Mouse (Mus musculus): Measurements from ENCODE around the gene Grip1.

Grip1 gene

DNA sequence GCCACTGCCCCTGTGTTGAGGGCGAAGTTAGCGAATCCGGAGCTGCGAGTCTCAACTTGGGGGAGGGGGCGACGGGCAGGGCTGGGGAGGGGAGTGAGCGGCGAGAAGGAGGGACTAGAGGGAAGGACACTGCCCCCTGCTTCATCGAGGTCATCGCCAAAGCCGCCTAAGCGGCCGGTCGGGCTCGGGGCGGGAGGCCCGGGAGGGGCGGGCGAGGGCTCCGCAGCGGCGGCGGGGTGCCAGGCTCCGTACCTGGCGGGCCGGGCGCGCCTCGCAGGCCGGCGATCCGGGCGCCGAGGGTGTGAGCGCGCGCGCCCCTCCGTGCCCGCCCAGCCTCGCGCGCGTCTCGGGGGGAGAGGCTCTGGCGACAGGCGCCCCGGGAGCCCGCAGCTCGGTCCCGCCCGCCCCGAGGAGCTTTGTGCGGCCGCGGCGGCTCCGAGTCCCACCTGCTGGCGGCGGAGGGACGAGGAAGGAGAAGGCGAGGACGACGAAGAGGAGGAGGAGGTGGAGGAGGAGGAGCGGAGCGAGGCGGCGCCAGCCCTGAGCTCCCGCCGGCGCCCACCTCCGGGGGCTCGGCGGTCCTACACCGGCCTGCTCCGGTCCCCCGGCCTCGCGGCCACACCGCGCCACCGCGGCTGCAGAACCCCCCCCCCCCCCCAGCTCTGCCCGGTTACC is at the start of gene Grip1:
TSS of gene Grip1 (plus strand) at position 400 of the 675 bp plus-strand sequence.
- peak in 1 of 2 experiments; percentile 15 for DNase-seq (ENCODE audit: low spot score in 2 of 2)

GRCm38 (mm10) chr10:119405103-119405502 is 48.5 kb upstream of the Grip1 start:
- no peak for DNase-seq (ENCODE audit: low spot score in 2 of 2)

DNA sequence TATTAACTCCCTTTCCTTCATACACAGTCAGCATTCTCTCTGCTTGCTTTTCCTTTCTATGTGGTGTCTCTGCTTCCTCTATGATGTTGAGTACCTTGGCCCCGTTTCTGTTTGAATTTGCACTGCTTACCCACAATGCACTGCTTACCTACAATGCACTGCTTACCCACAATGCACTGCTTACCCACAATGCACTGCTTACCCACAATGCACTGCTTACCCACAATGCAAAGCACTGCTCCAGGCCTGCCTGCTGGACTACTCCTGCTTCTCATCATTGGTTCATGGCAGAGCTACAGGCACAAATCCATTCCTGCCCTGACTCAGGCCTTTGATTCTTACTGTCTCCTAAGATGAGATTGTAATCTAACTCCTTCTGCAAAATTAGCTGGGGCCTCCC is 48.0 kb upstream of the Grip1 start:
- no peak for DNase-seq (ENCODE audit: low spot score in 2 of 2)

- no peak for DNase-seq (ENCODE audit: low spot score in 2 of 2)
Observed at GRCm38 (mm10) chr10:119408327-119408726, 45.3 kb upstream of the Grip1 start.

GRCm38 (mm10) chr10:119413238-119413637 is 40.4 kb upstream of the Grip1 start:
- DNase-seq (ENCODE audit: low spot score in 2 of 2): no peak

DNA sequence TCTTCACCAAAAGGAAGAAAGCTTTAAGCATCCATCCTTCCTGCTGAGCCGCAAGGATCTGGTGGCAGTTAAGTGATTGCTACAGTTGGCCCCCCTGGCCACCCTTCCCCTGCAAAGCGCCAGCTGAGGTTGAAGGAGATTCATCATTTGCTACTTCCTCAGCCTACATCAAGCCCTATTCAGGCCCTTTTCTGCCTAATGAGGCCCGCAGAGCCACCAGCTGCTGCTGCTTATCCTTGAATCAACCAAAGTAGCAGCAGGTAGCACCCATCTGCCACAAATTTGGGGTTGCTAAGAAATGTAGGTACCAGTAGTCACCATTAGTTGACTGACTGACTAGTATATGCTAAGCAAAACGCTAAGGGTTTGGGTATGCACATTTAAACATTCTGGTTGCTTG is 38.5 kb upstream of the Grip1 start:
- no peak for DNase-seq (ENCODE audit: low spot score in 2 of 2)

DNA sequence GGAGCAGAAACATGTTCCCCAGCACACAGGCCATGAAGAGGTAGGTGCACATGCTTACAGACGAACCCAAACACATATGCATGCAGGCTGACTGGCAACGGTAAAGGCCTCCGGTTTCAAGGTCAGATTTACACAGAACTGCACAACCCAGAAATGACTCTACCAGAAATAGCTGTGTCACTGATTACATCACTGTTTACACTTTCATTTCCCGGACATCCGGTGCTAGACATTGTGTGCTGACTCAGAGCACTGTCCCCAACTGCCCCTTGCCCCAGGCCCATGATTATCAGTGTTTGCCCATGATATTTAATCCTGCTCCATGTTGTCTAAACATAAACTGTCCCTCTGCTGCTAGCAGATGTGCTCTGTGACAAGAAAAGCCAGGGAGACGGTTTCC is 32.2 kb upstream of the Grip1 start:
- DNase-seq (ENCODE audit: low spot score in 2 of 2): no peak

- DNase-seq (ENCODE audit: low spot score in 2 of 2): no peak
Observed at GRCm38 (mm10) chr10:119423821-119424534, 29.7 kb upstream of the Grip1 start.

- no peak for DNase-seq (ENCODE audit: low spot score in 2 of 2)
Observed at GRCm38 (mm10) chr10:119427653-119428052, 26.0 kb upstream of the Grip1 start.

GRCm38 (mm10) chr10:119428106-119428505 is 25.5 kb upstream of the Grip1 start:
- no peak for DNase-seq (ENCODE audit: low spot score in 2 of 2)

DNA sequence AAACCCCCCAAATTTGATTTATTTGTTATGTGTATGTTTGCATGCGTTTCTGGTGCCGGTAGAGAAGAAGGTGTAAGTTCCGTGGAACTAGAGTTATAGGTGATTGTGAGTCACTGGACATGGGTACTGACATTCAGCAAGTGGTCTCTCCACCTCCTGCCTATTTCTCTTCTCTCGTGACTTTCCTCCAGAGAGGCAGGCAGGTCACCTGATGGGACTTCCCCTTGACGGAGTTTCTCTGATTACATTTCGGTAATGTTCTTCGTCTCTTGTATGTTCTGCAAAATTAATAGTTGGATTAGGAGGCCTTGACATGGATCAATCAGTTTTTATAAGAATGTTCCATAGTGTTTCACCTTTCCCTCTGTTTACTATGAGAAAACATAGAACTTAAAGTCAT is 23.4 kb upstream of the Grip1 start:
- DNase-seq (ENCODE audit: low spot score in 2 of 2): no peak

DNA sequence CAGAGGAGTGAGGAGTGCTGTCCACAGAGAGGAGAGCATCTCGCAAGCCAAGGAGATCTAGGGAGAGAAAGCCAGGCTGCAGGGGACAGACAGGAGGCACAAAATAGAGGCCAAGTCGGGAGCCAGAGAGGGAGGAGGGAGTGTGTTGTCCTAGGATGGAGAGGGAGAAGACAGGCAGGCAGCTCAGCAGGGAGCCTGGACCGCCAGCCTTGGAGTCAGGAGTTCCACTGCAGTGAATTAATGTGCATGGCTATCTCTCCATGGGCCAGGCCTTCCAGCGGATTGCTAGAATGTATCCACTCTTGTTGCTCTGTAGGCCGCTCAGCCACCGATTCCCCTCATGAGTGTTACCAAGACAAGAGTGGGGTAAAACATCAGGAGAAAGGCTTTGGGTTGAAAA is 21.8 kb upstream of the Grip1 start:
- DNase-seq (ENCODE audit: low spot score in 2 of 2): no peak

DNA sequence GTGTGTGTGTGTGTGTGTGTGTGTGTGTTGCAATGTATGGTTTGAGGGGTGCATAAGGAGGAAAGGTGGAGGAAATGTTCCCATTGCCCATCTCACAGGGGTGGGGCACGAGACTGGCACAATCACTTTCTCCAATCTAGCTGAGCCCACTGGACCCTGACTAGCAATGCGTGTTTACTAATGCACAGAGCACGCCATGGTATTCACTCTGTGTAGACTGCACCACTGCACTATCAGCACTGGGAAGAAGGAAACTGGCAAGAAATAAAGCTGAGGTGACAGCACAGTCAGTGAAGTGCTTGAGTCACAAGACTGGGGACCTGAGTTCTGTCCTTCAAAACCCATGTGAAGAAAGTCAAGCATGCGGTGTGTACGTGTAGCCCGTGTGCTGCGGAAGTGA is 17.8 kb upstream of the Grip1 start:
- DNase-seq (ENCODE audit: low spot score in 2 of 2): no peak

DNA sequence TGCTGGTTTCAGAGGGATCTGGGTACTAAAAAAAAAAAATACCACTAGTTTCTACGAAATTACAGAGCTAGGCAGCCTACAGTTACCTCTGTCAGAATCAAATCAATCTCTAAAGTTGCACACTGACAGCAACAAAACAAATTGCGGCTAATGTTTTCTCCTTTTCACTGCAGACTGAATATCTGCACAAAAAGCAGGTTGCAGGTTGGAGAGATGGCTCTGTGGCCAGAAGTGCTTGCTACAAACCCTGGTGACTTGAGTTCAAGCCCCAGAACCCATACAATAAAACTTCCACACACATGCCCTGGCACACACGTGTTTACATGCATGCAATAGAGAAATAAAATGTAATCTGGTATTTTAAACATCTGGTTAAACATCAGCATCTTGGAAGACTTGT is 16.3 kb upstream of the Grip1 start:
- DNase-seq (ENCODE audit: low spot score in 2 of 2): no peak

DNA sequence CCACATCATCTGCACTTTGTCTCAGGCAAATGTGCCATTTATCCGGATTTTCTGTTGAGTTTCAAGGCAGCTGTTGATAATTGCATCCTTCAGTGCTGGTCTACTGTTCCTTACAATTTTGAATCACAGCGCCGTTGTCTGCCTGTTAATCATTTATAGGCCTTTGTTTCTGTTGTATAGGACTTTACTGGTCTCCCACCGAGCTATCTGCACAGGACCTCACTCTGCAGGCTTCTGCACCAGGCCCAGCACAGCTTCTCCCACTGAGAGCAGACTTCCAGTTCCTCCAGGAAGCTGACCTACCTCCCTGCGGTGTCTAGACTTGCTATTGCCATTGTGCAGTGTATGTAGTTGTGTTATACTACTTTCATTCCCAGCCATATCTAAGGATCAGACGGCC is 11.9 kb upstream of the Grip1 start:
- DNase-seq (ENCODE audit: low spot score in 2 of 2): no peak

DNA sequence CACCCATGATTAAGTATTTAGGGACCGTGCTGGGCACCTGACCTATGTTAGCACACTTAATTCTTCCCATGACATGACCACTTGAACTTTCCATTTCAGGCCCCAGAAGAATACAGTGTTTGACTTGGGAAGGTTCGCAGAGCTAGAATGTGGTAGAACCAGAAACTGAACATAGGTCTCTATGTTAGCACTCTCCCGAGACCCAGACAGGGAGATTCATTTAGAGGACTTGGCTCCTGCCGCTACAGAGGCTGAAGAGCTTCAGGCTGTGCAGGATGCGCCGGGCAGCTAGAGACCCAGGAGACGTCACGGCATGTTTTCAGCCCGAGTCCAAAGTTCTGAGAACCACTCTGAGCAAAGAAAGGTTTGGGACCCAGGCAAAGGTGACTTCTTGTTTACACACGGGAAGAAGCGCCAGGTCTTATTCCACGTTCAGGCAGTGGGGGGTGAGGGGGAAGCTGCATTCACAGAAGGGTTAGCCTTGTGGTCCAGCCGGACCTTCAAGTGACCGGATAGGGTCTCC is 6.2 kb upstream of the Grip1 start:
- no peak for DNase-seq (ENCODE audit: low spot score in 2 of 2)

DNA sequence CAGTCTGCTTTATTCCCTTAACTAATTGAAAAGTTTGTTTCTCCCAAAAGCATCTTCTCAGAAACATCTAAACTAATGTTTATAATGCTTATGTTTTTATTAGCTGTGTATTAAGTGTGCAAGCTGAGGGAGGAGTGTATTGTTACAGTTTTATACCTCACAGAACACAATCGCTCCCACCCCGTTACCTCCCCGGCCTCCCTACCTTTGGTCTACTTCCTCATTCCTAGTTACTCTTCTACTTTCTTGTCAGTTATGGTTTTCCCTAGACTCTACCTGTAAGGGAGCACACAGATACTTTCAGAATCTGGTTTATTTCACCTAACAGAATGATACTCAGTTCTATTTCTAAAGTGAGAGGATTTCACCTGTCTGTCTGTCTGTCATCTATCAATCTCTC is 5.7 kb upstream of the Grip1 start:
- no peak for DNase-seq (ENCODE audit: low spot score in 2 of 2)

GRCm38 (mm10) chr10:119452698-119453097 is 932 bp upstream of the Grip1 start:
- DNase-seq (ENCODE audit: low spot score in 2 of 2): no peak

GRCm38 (mm10) chr10:119454106-119454667 is 557 bp downstream of the Grip1 start:
- DNase-seq (ENCODE audit: low spot score in 2 of 2): peak in 1 of 2 experiments; percentile 15

- no peak for DNase-seq (ENCODE audit: low spot score in 2 of 2)
Observed at GRCm38 (mm10) chr10:119454668-119455542, 1.3 kb downstream of the Grip1 start.

- DNase-seq (ENCODE audit: low spot score in 2 of 2): no peak
Observed at GRCm38 (mm10) chr10:119455543-119455940, 1.9 kb downstream of the Grip1 start.

DNA sequence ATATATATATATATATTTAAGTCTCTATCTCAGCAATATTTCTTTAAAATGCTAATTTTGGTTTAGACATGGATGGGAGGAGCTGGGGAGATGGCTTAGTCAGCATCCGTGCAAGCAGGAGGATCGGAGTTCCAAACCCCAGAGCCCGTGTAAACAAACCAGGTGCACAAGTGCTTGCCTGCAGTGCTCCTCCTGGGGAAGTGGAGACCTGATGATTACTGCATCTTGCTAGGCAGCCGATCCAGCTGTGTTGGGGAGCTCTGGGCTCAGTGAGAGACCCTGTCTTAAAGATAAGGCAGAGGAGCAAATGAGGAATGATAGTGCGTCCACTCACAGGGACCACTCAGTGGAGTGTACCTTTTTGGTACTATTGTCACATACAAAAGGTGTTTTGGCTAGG is 3.5 kb downstream of the Grip1 start:
- no peak for DNase-seq (ENCODE audit: low spot score in 2 of 2)
